Mouse (Mus musculus): ENCODE measurements around the gene Pqlc2. TPM values are rescaled to one million over a fixed set of nuclear protein-coding genes. Genes with fewer than 3 reads are reported as not detected.

Gene Pqlc2
- total and polyA plus RNA-seq, 2 experiments, result 6.1 to 42.8 TPM

GRCm38 (mm10) chr4:139267335-139267734 lies 43.2 kb downstream of the Pqlc2 start:
- H3K4me3 ChIP-seq (ENCODE audit: insufficient read depth, low read depth, low read length), result no peak overlapping the region
- no peaks in the 10 kb centered on the region for H3K4me1 ChIP-seq (ENCODE audit: control insufficient read depth, insufficient read depth, low read length)
- H3K27me3 ChIP-seq (ENCODE audit: control insufficient read depth, insufficient read depth, low read length), result no peaks in the 10 kb centered on the region
- H3K36me3 ChIP-seq (ENCODE audit: control insufficient read depth, insufficient read depth, low read length), result peaks cover 2% of the 10 kb centered on the region
- no peak for TF ChIP-seq CTCF (IDR thresholded peaks at IDR 0.05; ENCODE audit: low read depth, low read length)
- TF ChIP-seq POLR2A (IDR thresholded peaks at IDR 0.05; ENCODE audit: extremely low read depth, insufficient read depth, low read length), result no peak
- H3K9ac ChIP-seq (ENCODE audit: low read depth, low read length), result no peak overlapping the region
- peaks cover 11% of the 10 kb centered on the region; the same call in 1 of the 2 replicates for H3K79me2 ChIP-seq (ENCODE audit: control insufficient read depth, insufficient read depth, low read length)
- WGBS, result 89% methylated on average over 3 of the region's 3 CpGs
- no peak for DNase-seq (ENCODE audit: extremely low read depth, low read depth, low spot score)
- no peak overlapping the region for H3K27ac ChIP-seq (replicated peaks; ENCODE audit: insufficient read depth, low read depth, low read length)

- Histone ChIP-seq H3K4me1 (ENCODE audit: control insufficient read depth, insufficient read depth, low read length) (no peaks in the 10 kb centered on the region), H3K36me3 (ENCODE audit: control insufficient read depth, insufficient read depth, low read length) (peaks cover 10% of the 10 kb centered on the region), H3K27me3 (ENCODE audit: control insufficient read depth, insufficient read depth, low read length) (no peaks in the 10 kb centered on the region), H3K9ac (ENCODE audit: low read depth, low read length) (no peak overlapping the region), H3K4me3 (ENCODE audit: insufficient read depth, low read depth, low read length) (no peak overlapping the region), H3K79me2 (ENCODE audit: control insufficient read depth, insufficient read depth, low read length) (peaks cover 13% of the 10 kb centered on the region; the same call in 1 of the 2 replicates), H3K27ac (replicated peaks; ENCODE audit: insufficient read depth, low read depth, low read length) (no peak overlapping the region)
- 94% methylated on average over 7 of the region's 7 CpGs for WGBS
- TF ChIP-seq POLR2A (IDR thresholded peaks at IDR 0.05; ENCODE audit: extremely low read depth, insufficient read depth, low read length) (no peak), CTCF (IDR thresholded peaks at IDR 0.05; ENCODE audit: low read depth, low read length) (no peak)
- DNase-seq (ENCODE audit: extremely low read depth, low read depth, low spot score), result no peak
These were observed 44.0 kb downstream of the Pqlc2 start for GRCm38 (mm10) chr4:139266500-139266865.

- peaks cover 11% of the 10 kb centered on the region for H3K36me3 ChIP-seq (ENCODE audit: control insufficient read depth, insufficient read depth, low read length)
These were observed 44.6 kb downstream of the Pqlc2 start for GRCm38 (mm10) chr4:139265783-139266499.

GRCm38 (mm10) chr4:139262981-139263380 lies 47.5 kb downstream of the Pqlc2 start:
- H3K9ac ChIP-seq (ENCODE audit: low read depth, low read length), result no peak overlapping the region
- H3K4me3 ChIP-seq (ENCODE audit: insufficient read depth, low read depth, low read length), result no peak overlapping the region
- no peak for DNase-seq (ENCODE audit: extremely low read depth, low read depth, low spot score)
- no peak overlapping the region for H3K27ac ChIP-seq (replicated peaks; ENCODE audit: insufficient read depth, low read depth, low read length)
- peaks cover 25% of the 10 kb centered on the region; the same call in 1 of the 2 replicates for H3K79me2 ChIP-seq (ENCODE audit: control insufficient read depth, insufficient read depth, low read length)
- WGBS, result 90% methylated on average over 6 of the region's 6 CpGs
- H3K36me3 ChIP-seq (ENCODE audit: control insufficient read depth, insufficient read depth, low read length), result peaks cover 14% of the 10 kb centered on the region
- H3K27me3 ChIP-seq (ENCODE audit: control insufficient read depth, insufficient read depth, low read length), result no peaks in the 10 kb centered on the region
- no peaks in the 10 kb centered on the region for H3K4me1 ChIP-seq (ENCODE audit: control insufficient read depth, insufficient read depth, low read length)
- TF ChIP-seq CTCF (IDR thresholded peaks at IDR 0.05; ENCODE audit: low read depth, low read length) (no peak), POLR2A (IDR thresholded peaks at IDR 0.05; ENCODE audit: extremely low read depth, insufficient read depth, low read length) (no peak)

More at GRCm38 (mm10) chr4:139265783-139266499, 44.6 kb downstream of the Pqlc2 start:
- Histone ChIP-seq H3K27ac (replicated peaks; ENCODE audit: insufficient read depth, low read depth, low read length) (no peak overlapping the region), H3K27me3 (ENCODE audit: control insufficient read depth, insufficient read depth, low read length) (no peaks in the 10 kb centered on the region), H3K9ac (ENCODE audit: low read depth, low read length) (no peak overlapping the region), H3K79me2 (ENCODE audit: control insufficient read depth, insufficient read depth, low read length) (peaks cover 16% of the 10 kb centered on the region; the same call in 1 of the 2 replicates), H3K4me3 (ENCODE audit: insufficient read depth, low read depth, low read length) (no peak overlapping the region), H3K4me1 (ENCODE audit: control insufficient read depth, insufficient read depth, low read length) (no peaks in the 10 kb centered on the region)
- no peak for DNase-seq (ENCODE audit: extremely low read depth, low read depth, low spot score)
- 95% methylated on average over 13 of the region's 13 CpGs for WGBS
- TF ChIP-seq CTCF (IDR thresholded peaks at IDR 0.05; ENCODE audit: low read depth, low read length), result no peak
- no peak for TF ChIP-seq POLR2A (IDR thresholded peaks at IDR 0.05; ENCODE audit: extremely low read depth, insufficient read depth, low read length)

GRCm38 (mm10) chr4:139259302-139259871 lies 51.1 kb downstream of the Pqlc2 start:
- peaks cover 17% of the 10 kb centered on the region for H3K36me3 ChIP-seq (ENCODE audit: control insufficient read depth, insufficient read depth, low read length)
- H3K27me3 ChIP-seq (ENCODE audit: control insufficient read depth, insufficient read depth, low read length), result no peaks in the 10 kb centered on the region
- H3K4me3 ChIP-seq (ENCODE audit: insufficient read depth, low read depth, low read length), result no peak overlapping the region
- H3K4me1 ChIP-seq (ENCODE audit: control insufficient read depth, insufficient read depth, low read length), result no peaks in the 10 kb centered on the region
- no peak for TF ChIP-seq POLR2A (IDR thresholded peaks at IDR 0.05; ENCODE audit: extremely low read depth, insufficient read depth, low read length)
- TF ChIP-seq CTCF (IDR thresholded peaks at IDR 0.05; ENCODE audit: low read depth, low read length), result no peak
- no peak for DNase-seq (ENCODE audit: extremely low read depth, low read depth, low spot score)
- H3K79me2 ChIP-seq (ENCODE audit: control insufficient read depth, insufficient read depth, low read length), result peaks cover 17% of the 10 kb centered on the region; the same call in 1 of the 2 replicates
- 92% methylated on average over 11 of the region's 11 CpGs for WGBS
- H3K27ac ChIP-seq (replicated peaks; ENCODE audit: insufficient read depth, low read depth, low read length), result no peak overlapping the region
- H3K9ac ChIP-seq (ENCODE audit: low read depth, low read length), result no peak overlapping the region

Measured in liver, adult 2 months (tissue).